Mouse (Mus musculus): ENCODE measurements at regions not wholly inside any gene's neighbourhood (a gene's known extent, or its start where the extent isn't known, plus 50 kb on each side); places are given as distances from the start of the nearest gene placed in this dataset.
"Not testable (repeated sequence)": the region's sequence is repeated elsewhere in the genome, so short reads cannot be mapped to it uniquely, and the experiment has no call there.

DNA sequence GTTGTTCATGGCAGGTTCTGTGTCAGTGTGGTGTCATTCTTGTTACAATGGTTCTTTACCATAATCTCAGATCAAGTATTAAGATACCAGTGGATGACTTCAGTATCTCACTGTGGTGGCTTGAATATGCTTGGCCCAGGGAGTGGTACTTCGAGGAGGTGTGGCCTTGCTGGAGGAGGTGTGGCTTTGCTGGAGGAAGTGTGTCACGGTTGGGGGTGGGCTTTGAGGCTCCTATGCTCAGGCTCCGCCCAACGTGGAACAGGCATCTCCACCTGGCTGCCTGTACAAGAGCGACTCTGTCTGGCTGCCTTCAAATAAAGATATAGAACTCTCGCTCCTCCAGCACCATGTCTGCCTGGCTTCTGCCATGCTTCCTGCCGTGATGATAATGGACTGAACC lies 63.6 kb downstream of the Cd2 start:
- DNase-seq, result no peak

DNA sequence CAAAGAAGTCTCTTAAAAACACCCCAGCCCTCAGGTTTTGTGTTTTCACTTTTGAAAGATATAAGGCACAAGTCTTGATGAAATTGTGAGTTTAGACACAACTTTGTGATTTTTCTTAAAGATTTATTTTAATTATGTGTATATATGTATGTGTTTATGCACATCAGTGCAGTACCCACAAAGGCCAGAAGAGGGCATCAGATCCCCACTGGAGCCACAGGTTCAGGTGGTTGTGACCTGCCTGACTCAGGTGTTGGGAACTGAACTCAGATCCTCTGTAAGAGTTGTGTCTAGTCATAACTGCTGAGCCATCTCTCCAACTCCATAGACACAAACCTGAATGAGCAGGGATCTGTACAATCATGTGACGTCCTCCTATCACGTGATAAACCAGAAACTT lies 67.8 kb downstream of the Cd2 start:
- no peak for DNase-seq

DNA sequence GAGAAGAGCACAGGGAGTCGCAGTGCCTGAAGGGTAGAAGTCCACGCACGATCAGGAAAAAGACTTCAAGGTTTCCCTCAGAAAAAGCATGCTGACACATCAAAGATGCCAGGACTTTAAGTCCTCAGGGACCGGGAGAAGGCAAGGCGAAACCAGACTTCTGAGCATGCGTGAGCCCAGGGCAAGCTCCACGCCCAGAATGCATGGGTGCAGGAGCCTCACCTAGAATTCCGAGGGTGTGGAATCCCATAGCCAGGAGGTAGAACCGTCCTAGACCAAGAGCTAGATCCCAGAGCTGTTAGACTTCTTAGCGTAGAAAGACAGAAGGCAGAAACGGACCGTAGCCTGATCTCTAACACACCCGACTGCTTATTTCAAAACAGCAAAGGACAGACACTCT lies 71.0 kb downstream of the Cd2 start:
- no peak for DNase-seq

DNA sequence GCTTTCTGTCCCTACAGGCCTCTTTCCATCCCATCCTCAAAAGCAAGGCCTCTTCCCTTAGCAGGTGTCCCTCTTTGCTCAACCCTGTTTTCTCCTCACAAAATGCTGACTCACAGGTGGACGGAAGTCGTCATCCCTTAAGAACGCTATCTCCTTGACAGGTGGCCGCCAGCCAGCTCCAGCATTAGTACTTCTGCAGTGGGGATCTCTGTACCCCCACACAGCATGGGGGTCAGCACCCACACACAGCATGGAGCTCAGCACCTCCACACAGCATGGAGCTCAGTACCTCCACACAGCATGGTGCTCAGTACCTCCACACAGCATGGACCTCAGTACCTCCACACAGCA lies 74.6 kb downstream of the Cd2 start:
- no peak for DNase-seq

DNA sequence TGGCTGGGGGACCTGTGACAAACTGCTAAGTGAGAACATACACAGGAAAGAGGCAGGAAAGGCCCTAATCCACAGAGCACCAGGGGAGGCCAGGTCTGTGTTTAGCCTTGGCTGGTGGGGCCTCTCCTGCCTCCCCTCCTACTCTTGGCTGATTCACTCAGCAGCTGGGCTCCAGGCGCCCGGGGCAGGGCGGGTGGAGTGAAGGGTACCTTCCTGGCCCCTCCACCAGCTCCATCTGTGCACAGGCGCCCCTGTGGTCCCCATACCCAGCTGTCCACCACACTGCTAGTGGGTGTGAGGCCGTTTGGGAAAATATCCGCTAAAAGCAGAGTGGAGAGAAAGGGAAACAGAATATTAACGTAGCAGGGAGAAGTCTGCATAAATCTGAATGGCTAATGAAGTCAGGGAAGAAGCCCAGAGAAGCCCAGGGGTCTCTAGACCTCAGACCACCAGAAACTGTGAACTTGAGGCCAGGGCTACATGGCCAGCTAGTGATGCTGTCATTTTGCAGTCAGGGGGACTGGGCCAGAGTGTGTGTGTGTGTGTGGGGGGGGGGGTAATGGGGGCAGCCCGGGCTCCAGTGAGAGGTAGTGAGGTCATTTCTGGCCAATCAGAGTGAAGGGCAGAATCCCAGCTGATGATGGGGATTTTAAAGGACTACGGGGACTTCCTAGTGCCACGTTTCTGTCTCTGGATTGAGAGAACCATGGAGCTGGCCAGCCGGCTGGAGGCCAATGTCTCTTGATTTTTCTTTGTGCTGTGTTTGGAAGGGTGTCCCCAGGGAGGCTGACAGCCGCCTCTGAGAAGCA lies 75.1 kb downstream of the Cd2 start:
- DNase-seq, result no peak

DNA sequence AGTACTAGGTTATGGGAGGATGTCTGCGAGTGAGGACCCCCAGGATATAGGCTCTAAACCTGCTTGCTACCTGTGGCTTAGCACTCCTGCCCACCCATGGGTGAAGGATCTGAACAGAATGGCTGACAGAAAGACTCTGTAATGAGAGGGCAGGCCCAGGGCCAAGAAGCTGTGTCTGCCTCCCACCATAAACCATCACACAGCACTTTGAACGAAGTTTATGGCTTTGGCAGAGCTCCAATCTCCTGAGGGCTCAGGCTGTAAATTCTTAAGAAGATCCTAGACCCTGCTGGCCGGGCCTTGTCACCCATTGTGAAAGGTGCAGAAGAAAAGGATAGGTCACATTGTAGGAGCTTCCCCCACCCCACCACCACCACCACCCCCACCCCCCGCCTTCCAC lies 75.8 kb downstream of the Cd2 start:
- DNase-seq, result no peak

DNA sequence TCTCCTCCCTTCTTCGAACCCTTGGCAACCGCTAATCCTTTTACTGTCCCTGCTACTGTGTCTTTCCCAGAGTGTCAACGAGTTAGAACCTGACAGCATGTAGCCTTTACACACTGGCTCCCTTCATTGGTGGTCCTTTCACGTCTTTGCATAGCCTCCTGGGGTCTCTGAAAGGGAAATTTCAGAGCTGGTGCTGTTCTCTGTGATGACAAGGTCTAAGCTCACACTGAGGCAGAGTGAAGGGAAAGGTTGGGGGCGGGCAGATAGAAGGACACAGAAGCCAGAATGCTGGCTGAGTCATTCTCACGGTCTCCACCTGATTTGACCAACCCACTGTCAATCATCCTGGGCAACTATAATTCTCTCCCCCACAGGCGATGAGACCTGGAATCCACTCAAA lies 78.2 kb downstream of the Cd2 start:
- no peak for DNase-seq

DNA sequence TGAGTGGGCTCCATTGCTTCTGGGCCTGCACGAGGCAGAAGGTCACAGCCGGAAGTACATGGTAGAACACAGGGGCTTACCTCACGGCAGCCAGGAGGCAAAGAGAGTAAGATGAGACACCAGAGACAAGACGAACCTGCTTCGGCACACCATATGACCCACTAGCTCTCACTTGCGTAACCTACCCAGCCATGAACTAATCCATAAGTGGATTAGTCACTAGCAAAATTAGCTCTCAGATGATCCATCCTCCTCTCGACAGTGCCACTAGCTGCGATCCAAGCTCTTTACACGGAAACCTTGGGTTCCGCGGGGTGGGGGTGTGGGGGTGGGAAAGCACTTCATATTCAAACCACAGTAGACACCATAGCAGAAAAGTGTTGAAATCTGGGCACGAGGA lies 79.0 kb downstream of the Cd2 start:
- DNase-seq, result no peak

DNA sequence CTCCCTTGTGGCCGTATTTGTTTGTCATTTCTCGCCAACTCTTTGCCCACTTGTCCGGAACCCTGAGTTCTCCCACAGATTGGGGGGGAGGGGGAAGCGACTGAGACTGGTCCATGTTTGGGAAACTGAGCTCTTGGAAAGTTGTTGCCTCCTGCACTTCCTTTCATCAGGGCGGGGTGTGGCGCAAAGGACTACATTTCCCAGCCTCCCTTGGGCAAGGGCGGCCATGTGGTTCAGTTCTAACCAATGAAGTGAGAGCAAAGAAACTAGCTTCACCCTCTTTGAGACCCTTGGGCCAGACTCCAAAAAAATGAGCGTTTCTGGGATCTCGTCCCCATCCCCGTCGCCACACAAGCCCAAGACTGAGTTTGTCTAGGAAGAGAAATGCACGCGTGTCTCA lies 81.6 kb downstream of the Cd2 start:
- not testable (repeated sequence) for DNase-seq

DNA sequence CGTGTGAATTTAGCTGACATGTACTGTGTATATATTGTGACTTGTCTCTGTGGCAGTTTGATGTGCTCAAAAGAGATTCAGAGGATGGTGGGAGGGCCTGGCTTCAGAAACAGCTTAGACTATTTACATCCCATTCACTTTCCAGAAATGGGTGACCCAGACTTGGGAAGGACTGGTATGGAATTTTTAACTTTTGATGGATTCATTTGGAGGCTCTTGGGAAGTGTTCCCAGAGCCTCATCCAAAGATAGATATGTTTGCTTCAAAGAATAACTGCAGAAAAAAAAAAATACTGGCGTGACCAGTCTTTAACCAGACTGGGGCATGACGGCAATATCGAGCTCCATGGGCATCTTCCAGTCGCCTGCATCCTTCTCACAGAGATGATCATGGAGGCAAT lies 84.6 kb upstream of the Ptgfrn start:
- no peak for DNase-seq

DNA sequence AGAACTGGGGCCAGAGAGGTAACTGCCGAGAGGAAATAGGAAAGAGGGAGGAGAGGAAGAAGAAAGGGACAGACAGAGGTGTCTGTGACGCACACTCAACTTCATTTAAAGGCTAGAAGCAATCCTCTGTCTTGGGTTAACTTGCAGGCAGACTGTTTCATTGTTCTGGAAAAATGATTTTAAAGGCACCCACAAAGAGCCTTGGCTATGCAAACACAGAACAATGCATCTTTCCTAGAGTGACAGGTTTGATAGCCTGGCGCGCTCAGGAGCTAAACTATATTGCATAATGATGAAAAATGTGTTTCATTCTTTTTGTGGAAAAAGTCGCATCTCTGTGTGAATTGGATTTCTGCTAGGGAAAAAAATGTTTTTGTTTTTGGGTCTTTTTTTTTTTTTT lies 84.2 kb upstream of the Ptgfrn start:
- DNase-seq, result no peak

DNA sequence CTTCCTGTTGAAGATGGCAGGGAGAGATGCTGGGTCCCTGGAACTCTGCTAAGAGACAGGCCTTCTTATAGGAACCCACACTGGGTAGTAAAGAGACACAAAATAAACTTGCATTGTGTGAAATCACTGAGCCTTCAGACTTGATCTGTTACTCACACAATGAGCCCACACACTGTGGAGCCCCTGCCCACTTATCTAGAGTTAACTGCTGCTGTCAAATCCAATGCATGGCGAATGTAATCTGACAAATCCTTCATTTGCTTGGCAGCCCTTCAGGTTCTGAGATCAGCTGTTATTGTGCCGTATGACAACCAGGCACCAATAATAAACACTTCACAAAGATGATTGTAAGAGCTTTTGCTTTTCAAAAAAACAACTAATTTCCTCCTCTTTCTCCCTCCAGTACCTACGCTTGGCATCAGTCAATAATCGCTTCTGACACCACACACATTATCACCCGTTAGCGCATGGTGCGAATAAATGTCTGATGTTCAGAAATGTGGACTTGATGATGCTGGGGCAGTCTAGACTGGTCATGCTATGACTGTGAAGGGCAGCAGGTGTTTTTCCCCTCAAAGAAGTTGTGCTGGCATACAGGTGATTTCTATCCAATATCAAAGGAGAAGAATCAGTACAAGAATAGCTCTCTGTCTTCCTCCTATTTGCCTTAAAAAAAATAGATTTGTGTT lies 81.4 kb upstream of the Ptgfrn start:
- DNase-seq, result peak; percentile 43

DNA sequence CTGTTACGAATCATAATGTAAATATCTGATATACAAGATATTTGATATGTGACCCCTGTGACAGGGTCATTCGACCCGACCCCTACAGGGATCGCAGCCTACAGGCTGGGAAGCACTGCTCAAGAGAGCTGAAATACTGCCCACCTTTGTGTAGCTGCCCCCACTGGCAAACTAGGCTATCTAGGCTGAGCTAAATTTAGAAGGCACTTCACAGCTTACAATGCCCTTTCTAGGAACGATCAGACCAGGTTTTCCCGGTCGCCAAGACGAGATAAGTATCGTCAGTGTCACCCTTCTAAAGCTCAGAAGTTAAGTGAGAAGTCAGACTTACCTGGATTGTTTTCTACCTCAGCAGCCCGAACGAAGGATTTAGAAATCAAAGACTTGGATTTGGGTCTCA lies 71.9 kb upstream of the Ptgfrn start:
- DNase-seq, result no peak

DNA sequence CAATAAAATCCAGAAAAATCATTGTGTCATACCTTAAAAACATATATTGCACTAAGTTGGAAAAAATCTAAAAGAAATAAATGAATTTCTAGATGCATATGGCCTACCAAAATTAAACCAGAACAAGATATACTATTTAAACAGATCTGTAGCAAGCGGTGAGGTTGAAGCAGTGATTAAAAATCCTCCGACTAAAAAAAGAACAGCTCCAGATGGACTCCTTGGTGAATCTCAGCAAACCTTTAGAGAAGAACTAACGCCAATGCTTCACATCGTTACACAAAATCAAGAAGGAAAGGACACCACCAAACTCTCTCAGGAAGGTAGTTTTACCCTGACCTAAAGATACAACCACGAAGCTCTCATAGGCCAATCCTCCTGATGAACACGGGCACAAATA lies 63.9 kb upstream of the Ptgfrn start:
- no peak for DNase-seq

DNA sequence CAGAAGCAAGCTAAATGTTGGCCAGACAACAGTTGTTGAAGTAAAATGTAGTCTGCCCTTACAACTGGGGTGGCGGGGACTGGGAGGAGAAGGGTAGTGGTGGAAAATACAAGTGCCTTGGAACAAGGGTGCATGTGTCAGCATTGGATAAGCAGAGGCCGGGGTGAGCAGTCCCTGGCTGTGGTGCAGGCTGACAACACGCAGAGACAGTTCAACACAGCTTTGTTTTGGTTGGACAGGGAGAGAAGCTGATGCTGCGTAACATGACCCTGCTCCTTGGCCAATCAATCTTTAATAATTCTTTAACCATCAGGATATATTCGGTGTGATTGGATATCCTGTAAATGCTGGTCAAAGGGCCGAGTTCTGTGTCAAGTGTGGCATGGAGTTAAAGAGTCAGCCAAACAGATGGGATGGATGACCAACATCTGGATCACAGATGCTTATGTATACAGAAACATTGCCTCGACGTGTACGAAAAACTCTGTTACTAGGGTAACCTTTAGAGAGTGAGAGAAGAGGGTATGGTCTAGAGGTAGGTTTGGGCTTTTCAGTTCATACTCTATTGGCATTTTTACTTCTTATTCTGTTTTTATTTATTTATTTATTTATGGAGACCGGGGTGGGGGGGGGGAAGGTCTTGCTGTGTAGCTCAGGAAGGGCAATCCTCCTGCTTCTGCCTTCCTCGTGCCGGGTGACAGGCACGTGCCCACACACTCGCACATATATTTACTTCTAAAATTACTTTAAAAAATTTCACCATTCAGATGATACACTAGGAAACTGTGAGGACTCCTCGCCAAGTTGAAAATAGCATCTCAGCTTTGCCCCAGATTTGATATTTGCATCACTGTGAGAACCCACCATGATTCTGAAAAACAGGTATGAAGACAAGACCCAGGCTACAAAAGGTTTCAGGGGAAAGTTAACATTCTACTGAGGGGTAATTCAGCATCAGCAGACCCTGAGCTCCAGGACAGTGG lies 60.2 kb upstream of the Ptgfrn start:
- no peak for DNase-seq

DNA sequence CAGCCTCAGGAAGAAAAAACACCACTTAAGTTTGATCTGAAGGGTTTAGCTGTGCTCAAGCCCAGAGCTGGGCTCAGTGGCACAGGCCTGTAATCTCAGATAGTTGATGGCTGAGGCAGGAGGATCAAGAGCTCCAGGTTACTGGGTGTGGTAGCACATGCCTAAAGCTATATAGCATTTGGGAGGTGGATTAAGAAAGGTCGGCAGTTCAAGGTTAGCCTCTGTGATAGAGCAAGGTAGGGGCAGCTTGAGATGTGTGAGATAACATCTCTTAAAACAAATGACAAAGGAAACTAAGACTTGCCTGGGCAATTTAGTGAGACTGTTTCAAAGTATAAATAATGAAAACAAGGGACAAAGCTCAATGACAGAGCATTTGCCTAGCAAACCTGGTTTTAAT lies 56.9 kb upstream of the Ptgfrn start:
- DNase-seq, result no peak

DNA sequence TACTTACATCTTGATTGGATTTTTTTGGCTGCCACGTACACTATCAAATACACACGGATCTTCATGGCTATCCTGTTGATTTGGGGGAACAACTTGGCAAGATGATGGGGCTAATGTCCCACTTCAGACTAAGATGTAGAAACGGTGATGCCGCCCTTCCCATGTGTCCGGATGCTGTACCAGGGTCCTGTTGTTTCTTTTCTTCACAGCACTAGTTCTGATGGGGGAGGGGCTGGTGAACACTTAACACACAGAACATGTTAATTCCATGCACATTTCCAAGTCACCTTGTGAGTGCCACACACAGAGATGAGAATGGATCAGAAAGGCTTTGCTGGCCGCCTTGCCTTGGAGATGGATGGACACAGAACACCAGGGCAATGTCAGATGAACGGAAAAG lies 56.5 kb upstream of the Ptgfrn start:
- no peak for DNase-seq

DNA sequence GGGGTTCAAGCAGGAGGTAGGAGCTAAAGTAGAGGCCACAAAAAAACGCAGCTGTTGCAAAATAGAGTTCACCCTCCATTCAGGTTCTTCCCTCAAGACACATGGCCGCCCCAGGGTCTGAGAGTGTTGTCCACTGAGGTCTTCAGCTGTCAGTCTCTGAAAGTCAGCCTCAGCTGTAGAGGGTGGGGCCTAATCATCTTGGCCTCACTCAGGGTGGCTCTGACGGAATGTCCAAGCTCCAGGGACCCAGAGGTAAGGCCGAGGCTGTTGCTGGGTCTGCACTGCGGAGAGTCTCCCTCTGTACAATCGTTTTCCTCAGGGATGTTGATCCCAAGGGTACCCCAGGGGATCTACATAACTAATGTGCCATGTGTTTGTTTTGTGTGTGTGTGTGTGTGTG lies 55.2 kb upstream of the Ptgfrn start:
- DNase-seq, result no peak

DNA sequence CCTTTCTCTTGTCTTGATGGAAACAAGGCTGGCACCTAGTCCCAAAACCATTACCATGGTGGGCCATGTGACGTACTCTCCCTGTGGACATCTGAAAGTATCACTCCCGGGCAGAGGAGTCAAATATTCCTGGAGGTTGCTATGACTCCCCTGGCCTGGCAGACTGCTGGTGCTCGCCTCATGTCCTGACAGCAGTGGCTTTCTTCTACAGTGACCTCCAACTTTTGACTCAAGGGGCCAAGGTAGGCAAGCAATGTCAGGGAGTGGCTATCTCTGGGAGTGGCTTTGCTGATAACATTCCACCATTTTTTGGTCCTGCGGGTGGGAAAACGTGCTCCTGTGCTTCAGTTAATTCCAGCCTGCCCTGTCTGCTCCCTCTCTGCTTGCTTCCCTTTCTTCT lies 54.7 kb upstream of the Ptgfrn start:
- DNase-seq, result no peak

DNA sequence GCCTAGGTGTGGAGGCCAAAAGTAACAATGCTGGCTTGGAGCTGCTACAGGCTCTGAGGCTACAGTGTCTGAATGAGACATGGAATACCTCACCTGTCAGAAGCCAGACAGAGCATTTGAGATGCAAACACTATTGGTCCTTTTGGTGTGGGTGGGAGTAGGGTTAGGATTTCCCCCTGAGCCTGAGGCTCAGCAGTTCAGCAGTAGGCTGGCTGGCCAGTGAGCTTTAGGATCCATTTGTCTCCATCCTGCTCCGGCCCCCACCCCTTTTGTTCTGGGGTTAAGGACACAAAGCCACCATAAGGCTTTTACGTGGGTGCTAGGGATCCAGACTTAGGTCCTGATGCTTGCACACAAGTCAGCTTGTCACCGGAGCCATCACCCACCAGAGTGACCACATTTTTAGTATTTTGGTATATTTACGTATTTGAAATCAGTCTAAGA lies 53.9 kb upstream of the Ptgfrn start:
- DNase-seq, result no peak

DNA sequence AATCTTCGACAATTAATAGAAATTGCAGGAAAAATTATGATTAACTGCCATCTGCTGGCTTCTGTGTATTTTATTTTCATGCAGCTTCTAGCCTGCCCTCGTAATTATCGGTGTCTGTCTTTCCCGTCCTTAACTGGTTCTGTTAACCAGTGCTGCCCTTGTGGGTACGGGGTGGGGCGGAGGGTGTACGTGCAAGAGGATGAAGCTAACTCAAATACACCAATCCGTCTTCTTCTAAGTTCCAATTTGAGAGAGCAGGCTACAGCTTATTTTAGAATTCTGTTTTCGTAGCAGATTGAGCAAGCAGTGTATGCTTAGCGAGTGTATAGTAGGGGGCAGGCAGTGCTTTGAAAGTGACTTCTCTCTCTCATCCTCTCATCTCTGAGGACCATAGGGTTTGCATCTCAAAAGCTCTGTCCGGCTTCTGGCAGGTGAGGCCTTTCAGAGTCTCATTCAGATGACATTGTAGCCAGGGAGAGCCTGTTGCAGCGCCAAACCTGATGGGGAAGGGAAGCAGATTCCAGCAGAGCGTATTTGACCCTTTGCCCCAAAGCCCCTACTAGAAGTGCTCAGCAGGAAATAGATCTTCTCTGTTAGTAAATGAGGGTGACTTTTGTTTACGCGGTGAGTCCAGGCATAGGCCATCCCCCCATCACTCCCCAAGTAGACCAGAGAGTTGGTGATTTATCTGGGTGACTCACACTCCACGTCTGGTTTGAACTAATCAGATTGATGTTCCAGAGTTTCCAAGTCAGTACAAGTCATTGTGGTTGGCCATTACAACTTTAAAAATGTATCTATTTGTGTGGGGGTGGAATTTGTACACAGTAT lies 53.3 kb upstream of the Ptgfrn start:
- DNase-seq, result no peak

DNA sequence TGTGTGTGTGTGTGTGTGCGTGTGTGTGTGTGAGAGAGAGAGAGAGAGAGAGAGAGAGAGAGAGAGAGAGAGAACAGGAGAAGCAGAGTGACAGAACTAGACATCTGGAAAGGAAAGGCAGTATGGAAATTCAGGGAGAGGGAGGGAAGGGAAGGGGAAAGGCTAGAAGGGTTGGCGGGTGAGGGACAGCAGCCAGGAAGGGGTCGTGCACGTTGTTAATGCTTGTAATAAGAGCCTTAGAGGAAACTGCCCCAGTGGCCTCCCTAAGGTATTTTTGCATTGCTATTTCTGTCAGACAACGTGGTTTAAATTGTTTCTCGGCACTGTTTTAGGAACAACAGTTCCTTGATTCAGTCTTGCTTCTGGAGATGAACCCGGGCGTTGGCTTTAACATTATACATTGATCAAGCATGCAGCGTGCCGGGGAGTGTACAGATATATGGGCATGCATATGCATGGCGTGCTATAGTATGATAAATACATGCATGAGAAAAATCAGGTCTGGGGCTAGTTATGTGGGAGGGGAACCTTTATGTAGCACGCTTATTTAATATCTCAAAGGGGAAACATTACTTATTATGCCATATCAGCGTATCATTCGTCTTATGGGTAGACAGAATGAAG lies 52.6 kb upstream of the Ptgfrn start:
- DNase-seq, result no peak

All from layer of hippocampus, adult 9-11 months (tissue).